Mouse (Mus musculus) liver, embryonic 13.5 days (tissue): ENCODE results near the gene Mpzl3. TPM values are rescaled to one million over a fixed set of nuclear protein-coding genes. Genes with fewer than 3 reads are reported as not detected.
A peak's percentile ranks its signal among the peaks of the same experiment; 100 is the strongest.

Experiments
- ATAC-seq: fragments of 200-750 bp; cut with Nextera tagmentation; 2 replicates; pipeline ENCODE4 v1.8.0; 2017; ENCODE audit warnings: low read depth, mild to moderate bottlenecking, moderate number of reproducible peaks, moderate library complexity
- DNase-seq: peaks from one replicate; pipeline ENCODE4 v3.0.0; 2022
- H3K27ac ChIP-seq: fragments of 300-500 bp; sonication (generic); 2 replicates; pipeline ENCODE4 v1.5.1; 2015; ENCODE audit warnings: moderate library complexity, mild to moderate bottlenecking, inconsistent platforms
- H3K27me3 ChIP-seq: fragments of 300-500 bp; sonication (generic); 2 replicates; pipeline ENCODE4 v1.6.1; 2015; ENCODE audit warnings: mild to moderate bottlenecking, inconsistent platforms
- H3K36me3 ChIP-seq: fragments of 300-500 bp; sonication (generic); 2 replicates; pipeline ENCODE4 v1.6.1; 2015; ENCODE audit warnings: mild to moderate bottlenecking, inconsistent platforms
- H3K4me1 ChIP-seq: fragments of 300-500 bp; sonication (generic); replicated peaks from 2 replicates; pipeline ENCODE4 v1.6.1; 2015; ENCODE audit warnings: inconsistent platforms
- H3K4me2 ChIP-seq: fragments of 300-500 bp; sonication (generic); 2 replicates; pipeline ENCODE4 v1.6.1; 2015; ENCODE audit warnings: inconsistent platforms, mild to moderate bottlenecking, moderate library complexity
- H3K4me3 ChIP-seq: fragments of 300-500 bp; sonication (generic); replicated peaks from 2 replicates; pipeline ENCODE4 v1.5.1; 2015; ENCODE audit warnings: mild to moderate bottlenecking, inconsistent platforms
- H3K9ac ChIP-seq: fragments of 300-500 bp; sonication (generic); 2 replicates; pipeline ENCODE4 v1.6.1; 2015; ENCODE audit warnings: mild to moderate bottlenecking, inconsistent platforms
- H3K9me3 ChIP-seq: fragments of 300-500 bp; sonication (generic); replicated peaks from 2 replicates; pipeline ENCODE4 v1.6.1; 2016; ENCODE audit warnings: inconsistent platforms
- WGBS: fragments of 180-500 bp; shearing (Covaris S2); methylation state at CpG from one replicate; pipeline ENCODE4 v1.1.7; 2015; ENCODE audit not compliant: insufficient replicate concordance; 5-methylcytosine and 5-hydroxymethylcytosine counted together
- polyA plus RNA-seq: library from polyadenylated mRNA; unstranded; fragments of >200 nt; fragmentation: Nextera tagmentation; extraction: Ambion mirVana; gene quantifications from 2 replicates; pipeline ENCODE4 v1.2.1, GENCODE M21; 2015

The Mpzl3 gene
- polyA plus RNA-seq, 1 experiment from 2014 or later, result 0.83 TPM

DNA sequence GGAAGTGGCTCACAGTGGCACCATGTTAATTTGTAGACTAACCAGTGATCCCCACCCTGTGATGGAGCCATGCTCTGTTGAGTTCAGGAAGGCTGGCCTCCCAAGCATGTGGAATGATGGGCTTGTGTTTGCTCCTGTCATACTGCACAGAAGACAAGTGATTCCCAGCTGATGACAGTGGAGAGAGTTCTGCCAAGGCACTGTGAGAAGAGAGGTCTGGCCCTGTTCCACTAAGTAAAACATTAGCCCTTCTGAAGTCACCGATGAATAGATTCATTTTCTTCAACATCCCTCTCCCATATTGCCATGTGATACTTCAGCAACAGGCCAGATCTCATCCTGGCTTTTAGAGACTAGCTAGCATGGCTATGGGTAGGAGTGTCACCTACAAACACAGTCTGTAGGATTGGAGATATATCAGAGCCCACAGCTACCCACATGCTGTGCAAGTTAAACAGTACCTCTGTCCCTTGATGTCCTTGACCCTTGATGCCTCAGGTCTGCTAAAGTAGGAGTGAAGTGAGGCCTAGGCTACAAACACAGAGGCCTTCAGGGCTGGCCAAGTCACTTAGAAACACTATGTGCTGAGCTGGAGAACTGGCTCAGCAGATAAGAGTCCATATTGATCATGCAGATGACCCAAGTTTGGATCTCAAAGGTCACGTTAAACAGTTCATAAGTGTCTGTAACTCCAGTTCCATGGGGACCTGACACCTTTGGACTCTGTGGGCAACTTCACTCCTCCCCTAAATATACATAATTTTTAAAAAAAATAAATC is 50.8 kb downstream of the Mpzl3 start:
- H3K27ac ChIP-seq, result no peak overlapping the region
- WGBS, result 57% methylated on average over 2 of the region's 2 CpGs
- H3K36me3 ChIP-seq, result no peaks in the 10 kb centered on the region
- ATAC-seq (no peak), DNase-seq (no peak)
- no peaks in the 10 kb centered on the region for H3K9me3 ChIP-seq
- H3K9ac ChIP-seq, result no peak overlapping the region
- H3K27me3 ChIP-seq, result no peaks in the 10 kb centered on the region
- H3K4me2 ChIP-seq, result no peak overlapping the region
- H3K4me3 ChIP-seq, result no peak overlapping the region
- H3K4me1 ChIP-seq, result no peaks in the 10 kb centered on the region

DNA sequence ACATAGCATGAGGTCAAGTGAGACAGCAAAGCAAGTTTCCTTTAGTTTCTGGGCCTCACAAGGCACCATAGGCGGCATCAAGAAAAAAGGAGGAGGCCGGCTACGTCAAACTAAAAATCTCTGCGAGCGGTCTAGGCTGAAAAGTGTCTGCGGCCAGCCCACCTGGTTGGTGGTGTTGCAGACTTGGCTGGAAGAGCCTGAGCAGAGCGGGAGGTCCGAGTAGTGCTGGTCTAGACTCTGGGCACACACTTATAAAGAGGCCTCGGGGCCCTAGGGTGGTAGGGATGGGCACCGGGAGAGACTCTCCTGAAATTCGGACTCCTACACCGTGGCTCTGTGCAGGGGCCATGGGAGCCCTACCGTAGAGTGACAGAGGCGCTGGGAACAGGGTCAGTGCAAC is 60.7 kb downstream of the Mpzl3 start:
- 5% methylated on average over 14 of the region's 14 CpGs for WGBS
- ATAC-seq (no peak), DNase-seq (no peak)
- no peak overlapping the region for H3K9ac ChIP-seq
- peak overlapping the region; percentile 28; the same call in 1 of the 2 replicates for H3K4me2 ChIP-seq
- no peak overlapping the region for H3K4me3 ChIP-seq
- H3K27ac ChIP-seq, result no peak overlapping the region
- no peaks in the 10 kb centered on the region for H3K9me3 ChIP-seq
- no peaks in the 10 kb centered on the region for H3K4me1 ChIP-seq
- H3K36me3 ChIP-seq, result no peaks in the 10 kb centered on the region
- peaks cover 48% of the 10 kb centered on the region for H3K27me3 ChIP-seq

DNA sequence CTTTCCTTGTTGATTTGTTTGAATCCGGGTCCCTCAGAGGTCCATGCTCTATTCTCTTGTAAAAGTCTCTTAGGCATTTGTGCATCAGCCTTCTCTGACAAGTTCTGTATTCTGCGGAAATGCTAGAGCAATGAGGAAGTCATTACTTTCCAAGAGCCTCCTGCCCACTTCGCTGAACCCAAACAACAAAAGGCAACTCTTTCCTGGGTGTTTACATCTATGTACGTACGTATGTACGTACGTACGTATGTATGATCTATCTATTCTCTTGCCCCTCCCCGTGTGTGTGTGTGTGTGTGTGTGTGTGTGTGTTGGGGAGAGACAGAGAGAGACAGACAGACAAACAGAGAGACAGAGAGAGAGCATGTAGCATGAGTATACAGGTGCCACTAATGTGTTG is 61.8 kb downstream of the Mpzl3 start:
- H3K27me3 ChIP-seq, result peaks cover 45% of the 10 kb centered on the region
- H3K4me3 ChIP-seq, result no peak overlapping the region
- no peaks in the 10 kb centered on the region for H3K4me1 ChIP-seq
- H3K9me3 ChIP-seq, result no peaks in the 10 kb centered on the region
- 30% methylated on average over 9 of the region's 9 CpGs for WGBS
- DNase-seq (no peak), ATAC-seq (no peak)
- H3K27ac ChIP-seq, result no peak overlapping the region
- no peaks in the 10 kb centered on the region for H3K36me3 ChIP-seq
- H3K4me2 ChIP-seq, result no peak overlapping the region
- H3K9ac ChIP-seq, result no peak overlapping the region

DNA sequence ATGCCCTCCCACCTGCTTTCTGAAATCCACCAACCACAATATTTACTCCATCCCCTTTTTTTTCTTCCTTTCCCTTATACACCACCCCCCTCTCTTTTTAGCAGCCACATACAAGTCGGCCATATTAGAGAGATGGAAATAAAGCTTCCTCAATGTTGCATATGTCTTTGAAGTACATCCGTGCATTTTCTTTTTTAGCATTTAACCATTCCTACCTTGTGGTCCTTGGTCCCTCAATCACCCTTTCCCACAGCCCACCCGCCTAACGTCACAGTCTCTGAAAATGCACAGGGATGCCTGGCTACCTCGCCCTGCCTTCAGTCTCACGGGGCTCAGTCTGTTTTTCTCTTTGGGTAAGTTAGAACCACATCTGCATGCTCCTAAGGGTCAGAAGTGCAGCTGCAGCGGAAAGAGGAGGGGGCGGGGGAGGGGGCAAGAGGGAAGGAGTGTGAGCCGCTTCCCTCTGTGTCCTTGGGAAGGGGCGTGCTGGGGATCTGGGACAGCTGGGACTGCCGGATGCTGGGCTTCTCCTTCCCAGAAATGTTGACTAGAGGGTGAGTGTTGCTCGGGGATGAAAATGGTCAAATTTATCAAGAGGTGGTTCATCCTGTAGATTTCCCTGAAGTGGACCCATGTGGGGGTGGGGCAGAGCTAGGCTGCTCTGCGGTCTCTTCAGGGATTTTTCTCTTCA is 62.9 kb downstream of the Mpzl3 start, which contains the start of gene Scn2b:
Scn2b (plus strand) TSS at position 42 of the 691 bp plus-strand sequence.
- 4% methylated on average over 13 of the region's 13 CpGs for WGBS
- H3K9me3 ChIP-seq, result no peaks in the 10 kb centered on the region
- peak within 1 kb of the TSS; percentile 44 for H3K4me2 ChIP-seq
- H3K27ac ChIP-seq, result no peak within 1 kb of the TSS
- no peak within 1 kb of the TSS for H3K9ac ChIP-seq
- peaks cover 45% of the 10 kb centered on the region for H3K27me3 ChIP-seq
- no peak for DNase-seq
- H3K36me3 ChIP-seq, result no peaks in the 10 kb centered on the region
- no peak for ATAC-seq
- peak within 1 kb of the TSS; percentile 45 for H3K4me3 ChIP-seq
- H3K4me1 ChIP-seq, result peaks cover 5% of the 10 kb centered on the region; the same call in 1 of the 2 replicates

DNA sequence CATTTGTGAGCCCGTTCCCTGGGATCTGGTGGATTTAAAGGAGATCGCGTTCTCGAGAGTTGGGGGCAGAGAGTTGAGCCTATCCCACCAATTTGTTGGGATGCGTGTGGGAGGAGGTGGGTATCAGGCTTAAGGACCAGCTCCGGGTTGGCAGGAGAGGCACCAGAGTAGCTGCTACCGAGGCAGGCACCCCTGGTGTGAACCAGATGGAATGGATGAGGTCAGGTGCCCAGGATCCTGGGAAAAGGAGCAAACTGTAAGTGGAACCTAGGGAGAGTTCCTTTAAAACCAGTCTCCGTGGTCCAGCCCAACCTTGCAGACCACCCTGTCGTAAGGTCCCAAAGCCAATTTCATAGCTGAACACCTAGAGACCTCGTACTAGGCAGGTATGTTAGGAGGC is 63.6 kb downstream of the Mpzl3 start:
- peak overlapping the region; percentile 17; the same call in 1 of the 2 replicates for H3K4me2 ChIP-seq

GRCm38 (mm10) chr9:45119316-45119953 is 64.4 kb downstream of the Mpzl3 start:
- 70% methylated on average over 8 of the region's 8 CpGs for WGBS
- Histone ChIP-seq H3K9me3 (no peaks in the 10 kb centered on the region), H3K4me1 (peaks cover 5% of the 10 kb centered on the region; the same call in 1 of the 2 replicates), H3K4me3 (no peak overlapping the region), H3K9ac (no peak overlapping the region), H3K27me3 (peaks cover 40% of the 10 kb centered on the region), H3K36me3 (no peaks in the 10 kb centered on the region), H3K4me2 (no peak overlapping the region), H3K27ac (no peak overlapping the region)
- DNase-seq (no peak), ATAC-seq (no peak)

More for the DNA sequence above, 63.6 kb downstream of the Mpzl3 start:
- Histone ChIP-seq H3K36me3 (no peaks in the 10 kb centered on the region), H3K4me3 (0 out of 2 replicates have a peak overlapping the region, but pooled peaks have one; percentile 12), H3K27ac (no peak overlapping the region), H3K9ac (no peak overlapping the region), H3K9me3 (no peaks in the 10 kb centered on the region), H3K4me1 (peaks cover 5% of the 10 kb centered on the region; the same call in 1 of the 2 replicates), H3K27me3 (peaks cover 45% of the 10 kb centered on the region)
- ATAC-seq (no peak), DNase-seq (no peak)
- WGBS, result 25% methylated on average over 10 of the region's 10 CpGs

GRCm38 (mm10) chr9:45119954-45120530 is 65.1 kb downstream of the Mpzl3 start:
- DNase-seq, result no peak
- WGBS, result 74% methylated on average over 14 of the region's 14 CpGs
- Histone ChIP-seq H3K9ac (no peak overlapping the region), H3K36me3 (no peaks in the 10 kb centered on the region), H3K27ac (no peak overlapping the region), H3K4me2 (no peak overlapping the region), H3K9me3 (no peaks in the 10 kb centered on the region), H3K27me3 (peaks cover 34% of the 10 kb centered on the region), H3K4me3 (no peak overlapping the region), H3K4me1 (peaks cover 5% of the 10 kb centered on the region; the same call in 1 of the 2 replicates)
- ATAC-seq, result no peak

GRCm38 (mm10) chr9:45120567-45120966 is 65.6 kb downstream of the Mpzl3 start:
- Histone ChIP-seq H3K9me3 (no peaks in the 10 kb centered on the region), H3K36me3 (no peaks in the 10 kb centered on the region), H3K4me2 (no peak overlapping the region), H3K27ac (no peak overlapping the region), H3K27me3 (peaks cover 28% of the 10 kb centered on the region), H3K4me3 (no peak overlapping the region), H3K4me1 (peaks cover 5% of the 10 kb centered on the region; the same call in 1 of the 2 replicates), H3K9ac (no peak overlapping the region)
- no peak for ATAC-seq
- DNase-seq, result no peak
- 68% methylated on average over 6 of the region's 6 CpGs for WGBS

- 47% methylated on average over 6 of the region's 6 CpGs for whole genome bisulfite sequencing
- no peak overlapping the region for H3K9ac ChIP-seq
- no peaks in the 10 kb centered on the region for H3K36me3 ChIP-seq
- H3K4me3 ChIP-seq, result no peak overlapping the region
- no peak overlapping the region for H3K27ac ChIP-seq
- no peak overlapping the region for H3K4me2 ChIP-seq
- no peaks in the 10 kb centered on the region for H3K9me3 ChIP-seq
- ATAC-seq, result no peak
- H3K27me3 ChIP-seq, result peaks cover 24% of the 10 kb centered on the region
- DNase-seq, result no peak
- H3K4me1 ChIP-seq, result peaks cover 5% of the 10 kb centered on the region; the same call in 1 of the 2 replicates
Measured at GRCm38 (mm10) chr9:45121001-45121400, 66.0 kb downstream of the Mpzl3 start.

- peak overlapping the region; percentile 29; the same call in 1 of the 2 replicates for H3K4me2 ChIP-seq
- H3K4me1 ChIP-seq, result peaks cover 5% of the 10 kb centered on the region; the same call in 1 of the 2 replicates
- no peak overlapping the region for H3K9ac ChIP-seq
- no peak for ATAC-seq
- no peaks in the 10 kb centered on the region for H3K9me3 ChIP-seq
- peaks cover 16% of the 10 kb centered on the region for H3K27me3 ChIP-seq
- WGBS, result 6% methylated on average over 10 of the region's 10 CpGs
- DNase-seq, result peak; percentile 10
- H3K27ac ChIP-seq, result no peak overlapping the region
- H3K36me3 ChIP-seq, result no peaks in the 10 kb centered on the region
- H3K4me3 ChIP-seq, result no peak overlapping the region
Measured at GRCm38 (mm10) chr9:45121769-45122168, 66.8 kb downstream of the Mpzl3 start.
